Mouse (Mus musculus): ENCODE results near the gene Slc10a4.
A peak's percentile ranks its signal among the peaks of the same experiment; 100 is the strongest.
"Not testable (repeated sequence)": the region's sequence is repeated elsewhere in the genome, so short reads cannot be mapped to it uniquely, and the experiment has no call there.

Slc10a4 gene

GRCm38 (mm10) chr5:73006784-73007581 is at the start of gene Slc10a4:
Slc10a4 (plus strand) TSS chr5:73006883.
- DNase-seq = peak; percentile 11 to 17

GRCm38 (mm10) chr5:72957281-72957680 is 49.4 kb upstream of the Slc10a4 start:
- DNase-seq = no peak

GRCm38 (mm10) chr5:72960096-72960495 is 46.6 kb upstream of the Slc10a4 start:
- DNase-seq = no peak

- DNase-seq = no peak
Observed at GRCm38 (mm10) chr5:72965706-72966105, 41.0 kb upstream of the Slc10a4 start.

- no peak for DNase-seq
Observed at GRCm38 (mm10) chr5:72972435-72972834, 34.2 kb upstream of the Slc10a4 start.

- no peak for DNase-seq
Observed at GRCm38 (mm10) chr5:72972934-72973333, 33.7 kb upstream of the Slc10a4 start.

GRCm38 (mm10) chr5:72974602-72975001 is 32.1 kb upstream of the Slc10a4 start, which contains the start of gene Gm10135:
Gm10135 (minus strand) TSS chr5:72974702.
- DNase-seq = no peak

GRCm38 (mm10) chr5:72975996-72976395 is 30.7 kb upstream of the Slc10a4 start:
- DNase-seq = no peak

- no peak for DNase-seq
Observed at GRCm38 (mm10) chr5:72976539-72976938, 30.1 kb upstream of the Slc10a4 start.

- DNase-seq = peak; percentile 25 to 43
Observed at GRCm38 (mm10) chr5:72984091-72984490, 22.6 kb upstream of the Slc10a4 start.

- DNase-seq = no peak
Observed at GRCm38 (mm10) chr5:72987786-72988185, 18.9 kb upstream of the Slc10a4 start.

GRCm38 (mm10) chr5:72989756-72990155 is 16.9 kb upstream of the Slc10a4 start:
- DNase-seq = no peak

- DNase-seq = no peak
Observed at GRCm38 (mm10) chr5:72992474-72992873, 14.2 kb upstream of the Slc10a4 start.

GRCm38 (mm10) chr5:72994424-72994823 is 12.3 kb upstream of the Slc10a4 start:
- DNase-seq = no peak

- DNase-seq = no peak
Observed at GRCm38 (mm10) chr5:72994928-72995327, 11.8 kb upstream of the Slc10a4 start.

GRCm38 (mm10) chr5:72995379-72995778 is 11.3 kb upstream of the Slc10a4 start:
- no peak for DNase-seq

- DNase-seq = not testable (repeated sequence)
Observed at GRCm38 (mm10) chr5:72998546-72998945, 8.1 kb upstream of the Slc10a4 start.

GRCm38 (mm10) chr5:73004046-73004445 is 2.6 kb upstream of the Slc10a4 start:
- DNase-seq = no peak

GRCm38 (mm10) chr5:73007582-73007959 is 888 bp downstream of the Slc10a4 start:
- DNase-seq = no peak

GRCm38 (mm10) chr5:73008230-73008629 is 1.5 kb downstream of the Slc10a4 start:
- peak; percentile 30 to 39 for DNase-seq

- DNase-seq = not testable (repeated sequence)
Observed at GRCm38 (mm10) chr5:73011806-73012205, 5.1 kb downstream of the Slc10a4 start.

- DNase-seq = not testable (repeated sequence)
Observed at GRCm38 (mm10) chr5:73012884-73013610, 6.4 kb downstream of the Slc10a4 start.

GRCm38 (mm10) chr5:73013611-73014287 is 7.1 kb downstream of the Slc10a4 start:
- DNase-seq = peak in 1 of 2 experiments; percentile 6
